Mouse (Mus musculus): ENCODE data around the gene Mia3. TPM values are rescaled to one million over a fixed set of nuclear protein-coding genes. Genes with fewer than 3 reads are reported as not detected.

Mia3 gene
- polyA plus RNA-seq, 1 experiment from 2014 or later, result 53.9 TPM

DNA sequence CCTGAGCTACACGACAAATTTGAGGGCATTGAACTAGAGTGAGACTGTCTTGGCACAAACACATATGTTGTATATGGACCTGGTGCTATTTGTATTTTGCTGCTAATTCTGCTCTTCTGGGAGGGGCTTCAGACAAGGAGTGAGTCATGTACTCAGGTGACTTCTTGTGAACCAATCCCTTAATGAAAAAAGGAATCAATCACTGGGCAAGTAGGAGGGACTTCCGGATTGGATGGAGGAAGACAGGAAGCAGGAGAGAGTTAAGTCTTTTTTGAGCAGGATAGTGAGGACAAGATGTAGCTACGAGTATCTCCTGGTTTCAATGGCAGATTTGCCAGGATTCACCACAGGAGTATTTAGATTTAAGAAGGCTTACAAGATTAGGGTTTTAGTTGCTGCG lies 79.8 kb downstream of the Mia3 start:
- H3K9me3 ChIP-seq (ENCODE audit: control insufficient read depth), result no peaks in the 10 kb centered on the region
- no peak overlapping the region for H3K4me2 ChIP-seq (replicated peaks; ENCODE audit: low read depth)
- ATAC-seq, result no peak
- H3K9ac ChIP-seq (ENCODE audit: low read depth, low read length), result no peak overlapping the region
- H3K36me3 ChIP-seq (ENCODE audit: control insufficient read depth, insufficient read depth), result peaks cover 75% of the 10 kb centered on the region
- WGBS, result 92% methylated on average over 4 of the region's 4 CpGs
- no peak overlapping the region for H3K4me3 ChIP-seq (ENCODE audit: low read depth, low read length)
- H3K4me1 ChIP-seq (replicated peaks; ENCODE audit: control insufficient read depth, insufficient read depth, low read length), result no peaks in the 10 kb centered on the region
- no peaks in the 10 kb centered on the region for H3K27me3 ChIP-seq (replicated peaks; ENCODE audit: control insufficient read depth, insufficient read depth, low read length)
- no peak for TF ChIP-seq CTCF (IDR thresholded peaks at IDR 0.05; ENCODE audit: low read depth)
- no peak overlapping the region for H3K27ac ChIP-seq (ENCODE audit: low read depth, low read length)

DNA sequence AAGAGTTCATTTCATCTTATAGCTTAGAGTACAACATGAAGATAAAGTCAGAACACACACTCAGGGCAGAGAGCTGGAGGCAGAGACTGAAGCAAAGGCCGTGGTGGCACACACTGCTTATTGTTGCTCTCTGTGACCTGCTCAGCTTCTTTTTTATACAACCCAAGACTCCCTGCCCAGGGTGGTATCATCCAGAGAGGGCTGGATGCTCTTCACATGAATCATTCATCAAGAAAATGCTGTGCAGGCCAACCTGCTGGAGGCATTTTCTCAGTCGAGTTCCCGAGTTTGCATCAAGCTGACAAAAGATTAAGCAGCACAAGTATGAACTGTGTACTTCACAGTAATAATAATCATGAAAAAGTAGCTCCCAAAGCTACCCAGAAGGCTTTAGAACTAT lies 81.0 kb downstream of the Mia3 start:
- no peak for ATAC-seq
- no peak overlapping the region for H3K9ac ChIP-seq (ENCODE audit: low read depth, low read length)
- H3K9me3 ChIP-seq (ENCODE audit: control insufficient read depth), result no peaks in the 10 kb centered on the region
- H3K36me3 ChIP-seq (ENCODE audit: control insufficient read depth, insufficient read depth), result peaks cover 82% of the 10 kb centered on the region
- no peaks in the 10 kb centered on the region for H3K27me3 ChIP-seq (replicated peaks; ENCODE audit: control insufficient read depth, insufficient read depth, low read length)
- H3K27ac ChIP-seq (ENCODE audit: low read depth, low read length), result no peak overlapping the region
- no peaks in the 10 kb centered on the region for H3K4me1 ChIP-seq (replicated peaks; ENCODE audit: control insufficient read depth, insufficient read depth, low read length)
- H3K4me3 ChIP-seq (ENCODE audit: low read depth, low read length), result no peak overlapping the region
- H3K4me2 ChIP-seq (replicated peaks; ENCODE audit: low read depth), result no peak overlapping the region
- TF ChIP-seq CTCF (IDR thresholded peaks at IDR 0.05; ENCODE audit: low read depth), result no peak
- 89% methylated on average over 3 of the region's 3 CpGs for WGBS

Other genes with a start within 250 kb of the Mia3 start
- gene Disp1, start 148.0 kb downstream of the Mia3 start, polyA plus RNA-seq (2015; fragmentation: Nextera tagmentation; extraction: Ambion mirVana), result 4.5 and 5.5 TPM in 2 replicates
- 25.1 and 26.3 TPM in 2 replicates for gene Aida, start 73.0 kb downstream of the Mia3 start, polyA plus RNA-seq (2015; fragmentation: Nextera tagmentation; extraction: Ambion mirVana)
- gene Brox, start 72.3 kb downstream of the Mia3 start, polyA plus RNA-seq (2015; fragmentation: Nextera tagmentation; extraction: Ambion mirVana), result 29.7 and 32.5 TPM in 2 replicates
- gene Taf1a, start 19.4 kb upstream of the Mia3 start, polyA plus RNA-seq (2015; fragmentation: Nextera tagmentation; extraction: Ambion mirVana), result 5.3 and 6.2 TPM in 2 replicates
- not detected in 2 replicates for gene Hhipl2, start 48.7 kb upstream of the Mia3 start, polyA plus RNA-seq (2015; fragmentation: Nextera tagmentation; extraction: Ambion mirVana)

Data from intestine, postnatal 0 days (tissue).